Mouse (Mus musculus) neural tube, embryonic 13.5 days (tissue): ENCODE results near the gene Olfr1336. TPM values are rescaled to one million over a fixed set of nuclear protein-coding genes. Genes with fewer than 3 reads are reported as not detected.

Experiments used
- ATAC-seq: fragments of 200-750 bp; cut with Nextera tagmentation; 2 replicates; pipeline ENCODE4 v1.8.0; 2017; ENCODE audit warnings: low read depth, mild to moderate bottlenecking, moderate TSS enrichment, moderate library complexity
- H3K27ac ChIP-seq: fragments of 300-500 bp; sonication (generic); replicated peaks from 2 replicates; pipeline ENCODE4 v1.5.1; 2015; ENCODE audit warnings: moderate library complexity, mild to moderate bottlenecking, inconsistent platforms
- H3K27me3 ChIP-seq: fragments of 300-500 bp; sonication (generic); 2 replicates; pipeline ENCODE4 v1.6.1; 2015; ENCODE audit warnings: mild to moderate bottlenecking, inconsistent platforms
- H3K36me3 ChIP-seq: fragments of 300-500 bp; sonication (generic); 2 replicates; pipeline ENCODE4 v1.6.1; 2015; ENCODE audit warnings: mild to moderate bottlenecking, inconsistent platforms
- H3K4me1 ChIP-seq: fragments of 300-500 bp; sonication (generic); replicated peaks from 2 replicates; pipeline ENCODE4 v1.6.1; 2015; ENCODE audit warnings: inconsistent platforms
- H3K4me2 ChIP-seq: fragments of 300-500 bp; sonication (generic); 2 replicates; pipeline ENCODE4 v1.6.1; 2015; ENCODE audit warnings: inconsistent platforms, mild to moderate bottlenecking, moderate library complexity
- H3K4me3 ChIP-seq: fragments of 300-500 bp; sonication (generic); 2 replicates; pipeline ENCODE4 v1.5.1; 2015; ENCODE audit warnings: mild to moderate bottlenecking, inconsistent platforms
- H3K9ac ChIP-seq: fragments of 300-500 bp; sonication (generic); 2 replicates; pipeline ENCODE4 v1.6.1; 2015; ENCODE audit warnings: moderate library complexity, mild to moderate bottlenecking, inconsistent platforms
- H3K9me3 ChIP-seq: fragments of 300-500 bp; sonication (generic); 2 replicates; pipeline ENCODE4 v1.6.1; 2016; ENCODE audit warnings: inconsistent platforms
- WGBS: fragments of 180-500 bp; shearing (Covaris S2); methylation state at CpG from one replicate; pipeline ENCODE4 v1.1.7; 2015; 5-methylcytosine and 5-hydroxymethylcytosine counted together
- polyA plus RNA-seq: library from polyadenylated mRNA; unstranded; fragments of >200 nt; fragmentation: Nextera tagmentation; extraction: Ambion mirVana; gene quantifications from 2 replicates; pipeline ENCODE4 v1.2.1, GENCODE M21; 2015

The Olfr1336 gene
- polyA plus RNA-seq = not detected in 2 replicates

GRCm38 (mm10) chr7:6455868-6456267 lies at the start of gene Olfr1336:
TSS of gene Olfr1336 (plus strand) at chr7:6456168.
- H3K9ac ChIP-seq = no peak within 1 kb of the TSS
- no peak within 1 kb of the TSS for H3K4me2 ChIP-seq
- no peak within 1 kb of the TSS for H3K4me3 ChIP-seq
- H3K4me1 ChIP-seq = no peaks in the 10 kb centered on the region
- H3K9me3 ChIP-seq = no peaks in the 10 kb centered on the region
- no peak for ATAC-seq
- H3K27me3 ChIP-seq = no peaks in the 10 kb centered on the region
- no peaks in the 10 kb centered on the region for H3K36me3 ChIP-seq
- H3K27ac ChIP-seq = no peak within 1 kb of the TSS

DNA sequence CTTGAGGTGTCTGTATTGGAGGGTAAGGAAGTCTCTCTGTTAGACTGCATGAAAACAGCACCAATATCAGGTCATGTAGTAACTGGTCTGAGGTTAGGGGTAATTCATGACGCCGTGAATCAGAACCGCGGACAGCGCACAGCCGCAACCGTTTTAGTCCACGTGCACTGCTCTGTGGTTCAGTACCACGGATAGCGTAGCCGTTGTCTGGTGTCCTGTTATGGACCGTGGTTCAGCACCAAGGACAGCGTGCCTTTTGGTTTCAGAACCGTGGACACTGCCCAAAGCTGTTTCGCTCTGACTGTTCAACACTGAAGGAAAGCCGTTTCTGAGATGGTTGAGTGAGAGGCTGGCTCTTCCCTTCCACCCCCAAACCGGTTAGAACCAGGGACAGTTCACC lies 45.9 kb upstream of the Olfr1336 start, which contains the start of gene Gm20715:
Gm20715 (plus strand) TSS at position 235 of the 400 bp plus-strand sequence.
- Histone ChIP-seq H3K36me3 (no peaks in the 10 kb centered on the region), H3K9ac (no peak within 1 kb of the TSS), H3K27me3 (no peaks in the 10 kb centered on the region), H3K4me3 (no peak within 1 kb of the TSS), H3K9me3 (no peaks in the 10 kb centered on the region), H3K27ac (no peak within 1 kb of the TSS), H3K4me2 (no peak within 1 kb of the TSS), H3K4me1 (no peaks in the 10 kb centered on the region)
- peak; percentile 55 for ATAC-seq
- 2% methylated on average over 17 of the region's 17 CpGs for WGBS

DNA sequence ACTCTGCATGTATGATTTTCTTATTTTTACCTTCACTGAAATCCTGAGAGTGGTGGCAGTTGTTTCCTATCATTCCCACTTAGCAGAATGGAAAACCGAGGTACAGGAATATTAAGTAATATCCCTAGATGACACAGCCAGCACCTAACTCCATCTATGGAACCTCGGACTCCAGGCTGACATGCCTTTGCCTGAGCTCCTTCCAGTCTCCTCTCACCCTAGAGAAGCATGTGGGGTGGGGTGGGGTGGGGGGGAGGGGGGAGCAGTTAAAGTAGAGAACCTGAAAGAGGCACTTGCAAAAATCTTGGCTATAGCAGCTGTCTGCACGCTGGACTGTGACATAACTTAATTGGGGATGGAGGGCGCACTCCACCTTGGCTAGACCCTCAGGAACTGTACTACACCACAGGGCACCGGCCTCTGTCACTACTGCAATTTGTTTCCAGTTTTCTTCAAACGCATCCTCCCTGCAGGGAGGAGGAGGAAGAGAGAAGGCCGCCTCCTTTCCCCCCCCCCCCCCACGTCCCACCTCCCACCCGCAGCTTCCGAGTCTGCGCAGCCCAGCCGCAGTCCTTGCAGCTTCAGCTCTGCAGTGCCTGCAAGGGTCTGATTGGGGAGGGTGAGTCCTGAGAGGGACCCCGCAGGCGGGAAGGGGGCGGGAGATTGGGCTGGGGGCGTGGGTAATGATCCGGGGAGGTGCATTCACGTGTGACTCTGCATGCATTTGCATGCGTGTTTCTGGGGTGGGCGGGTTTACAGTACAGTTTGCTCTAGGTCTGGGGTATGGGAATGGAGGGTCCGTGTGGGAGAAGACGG lies 41.1 kb upstream of the Olfr1336 start:
- Histone ChIP-seq H3K9me3 (no peaks in the 10 kb centered on the region), H3K9ac (peak overlapping the region; percentile 64), H3K4me1 (no peaks in the 10 kb centered on the region), H3K4me2 (peak overlapping the region; percentile 53), H3K36me3 (no peaks in the 10 kb centered on the region), H3K27ac (no peak overlapping the region), H3K4me3 (peak overlapping the region; percentile 37), H3K27me3 (no peaks in the 10 kb centered on the region)
- peak; percentile 92 for ATAC-seq
- WGBS = 8% methylated on average over 19 of the region's 22 CpGs

- peak overlapping the region; percentile 37 for H3K4me3 ChIP-seq
- H3K9me3 ChIP-seq = no peaks in the 10 kb centered on the region
- WGBS = 15% methylated on average over 8 of the region's 8 CpGs
- no peaks in the 10 kb centered on the region for H3K36me3 ChIP-seq
- H3K4me2 ChIP-seq = peak overlapping the region; percentile 53
- ATAC-seq = peak; percentile 73
- no peaks in the 10 kb centered on the region for H3K27me3 ChIP-seq
- peak overlapping the region; percentile 64 for H3K9ac ChIP-seq
- H3K27ac ChIP-seq = no peak overlapping the region
- no peaks in the 10 kb centered on the region for H3K4me1 ChIP-seq
These were observed 40.6 kb upstream of the Olfr1336 start for GRCm38 (mm10) chr7:6415442-6415787.

DNA sequence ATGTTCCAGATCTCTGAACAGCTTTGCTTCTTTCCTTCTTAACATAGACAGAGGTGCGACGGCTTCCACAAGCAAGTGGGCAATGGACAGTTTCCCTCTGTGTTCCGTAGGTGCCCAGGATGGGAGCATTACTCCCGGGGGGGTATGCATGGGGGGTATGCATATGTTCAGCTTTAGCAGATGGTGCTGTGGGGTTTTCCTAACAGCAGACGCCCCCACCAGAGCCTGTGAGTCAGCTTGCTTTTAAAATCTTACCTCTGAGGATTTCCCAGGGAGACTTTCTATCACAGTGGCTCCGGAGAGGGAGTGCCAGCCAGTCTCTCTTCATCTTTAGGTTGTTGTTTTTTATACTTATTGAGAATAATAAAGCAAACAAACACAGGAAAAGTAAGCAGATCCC lies 36.1 kb upstream of the Olfr1336 start:
- WGBS = 78% methylated on average over 6 of the region's 6 CpGs
- no peaks in the 10 kb centered on the region for H3K27me3 ChIP-seq

GRCm38 (mm10) chr7:6429381-6429780 lies 26.6 kb upstream of the Olfr1336 start:
- 87% methylated on average over 3 of the region's 3 CpGs for WGBS
- no peak for ATAC-seq
- Histone ChIP-seq H3K4me2 (no peak overlapping the region), H3K27ac (no peak overlapping the region), H3K27me3 (no peaks in the 10 kb centered on the region), H3K9me3 (peaks cover 7% of the 10 kb centered on the region; the same call in 1 of the 2 replicates), H3K9ac (no peak overlapping the region), H3K4me3 (no peak overlapping the region), H3K36me3 (peaks cover 5% of the 10 kb centered on the region; the same call in 1 of the 2 replicates), H3K4me1 (no peaks in the 10 kb centered on the region; the same call in 1 of the 2 replicates)

More for the DNA sequence above, 36.1 kb upstream of the Olfr1336 start:
- no peaks in the 10 kb centered on the region for H3K9me3 ChIP-seq
- no peak overlapping the region for H3K27ac ChIP-seq
- no peaks in the 10 kb centered on the region for H3K36me3 ChIP-seq
- no peak overlapping the region for H3K4me2 ChIP-seq
- ATAC-seq = no peak
- H3K9ac ChIP-seq = no peak overlapping the region
- H3K4me3 ChIP-seq = no peak overlapping the region
- H3K4me1 ChIP-seq = no peaks in the 10 kb centered on the region

GRCm38 (mm10) chr7:6430342-6430741 lies 25.6 kb upstream of the Olfr1336 start:
- Histone ChIP-seq H3K4me2 (no peak overlapping the region), H3K4me1 (peaks cover 6% of the 10 kb centered on the region), H3K9me3 (peaks cover 7% of the 10 kb centered on the region; the same call in 1 of the 2 replicates), H3K27me3 (no peaks in the 10 kb centered on the region), H3K36me3 (peaks cover 5% of the 10 kb centered on the region; the same call in 1 of the 2 replicates), H3K4me3 (no peak overlapping the region), H3K9ac (no peak overlapping the region), H3K27ac (no peak overlapping the region)
- no peak for ATAC-seq
- 34% methylated on average over 2 of the region's 2 CpGs for WGBS

DNA sequence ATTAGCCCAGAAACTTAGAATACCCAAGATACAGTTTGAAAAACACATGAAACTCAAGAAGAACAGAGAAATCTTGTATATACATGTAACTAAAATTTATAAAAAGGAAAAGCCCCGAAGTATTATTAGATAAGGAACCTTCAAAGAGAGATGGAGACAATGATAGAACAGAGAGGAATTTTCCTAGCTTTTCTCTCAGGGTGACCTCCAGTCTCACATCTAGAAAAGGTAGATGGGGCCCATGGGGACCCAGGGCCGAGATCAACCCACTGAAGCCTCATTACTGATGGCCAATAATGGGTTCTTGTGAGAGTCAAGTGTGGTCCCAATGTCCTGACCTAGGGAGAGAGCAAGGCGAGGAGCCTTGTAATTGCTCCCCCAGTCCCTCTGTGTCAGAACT lies 17.6 kb upstream of the Olfr1336 start, which contains the start of gene Olfr1344:
Olfr1344 (plus strand) TSS at position 301 of the 400 bp plus-strand sequence.
- no peak within 1 kb of the TSS for H3K9ac ChIP-seq
- WGBS = 80% methylated on average over 3 of the region's 3 CpGs
- H3K4me3 ChIP-seq = no peak within 1 kb of the TSS
- H3K4me2 ChIP-seq = no peak within 1 kb of the TSS
- H3K36me3 ChIP-seq = no peaks in the 10 kb centered on the region
- H3K4me1 ChIP-seq = peaks cover 12% of the 10 kb centered on the region
- no peaks in the 10 kb centered on the region for H3K9me3 ChIP-seq
- H3K27ac ChIP-seq = no peak within 1 kb of the TSS
- no peaks in the 10 kb centered on the region for H3K27me3 ChIP-seq
- ATAC-seq = no peak

GRCm38 (mm10) chr7:6441173-6441572 lies 14.8 kb upstream of the Olfr1336 start:
- WGBS = 72% methylated on average over 2 of the region's 2 CpGs
- Histone ChIP-seq H3K4me1 (no peaks in the 10 kb centered on the region), H3K9ac (no peak overlapping the region), H3K27me3 (no peaks in the 10 kb centered on the region), H3K4me2 (no peak overlapping the region), H3K9me3 (no peaks in the 10 kb centered on the region), H3K27ac (no peak overlapping the region), H3K36me3 (no peaks in the 10 kb centered on the region), H3K4me3 (no peak overlapping the region)
- ATAC-seq = no peak

DNA sequence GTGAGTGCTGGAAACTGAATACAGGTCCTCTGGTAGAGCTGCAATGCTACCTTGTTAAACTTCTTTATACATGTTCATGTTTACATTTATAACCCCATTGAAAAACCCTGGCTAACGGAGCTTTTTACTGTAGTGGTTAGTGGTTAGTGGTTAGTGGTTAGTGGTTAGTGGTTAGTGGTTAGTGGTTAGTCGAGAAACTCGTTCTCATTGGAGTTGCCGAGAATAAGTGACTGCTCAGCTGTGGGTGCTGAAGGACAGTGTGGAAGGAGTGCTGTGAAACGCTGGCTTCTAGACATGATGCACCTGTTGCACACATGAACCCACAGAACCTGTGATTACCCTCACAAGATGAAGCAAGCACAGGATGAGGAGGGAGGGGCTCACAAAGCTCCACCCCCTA lies 8.2 kb upstream of the Olfr1336 start:
- H3K9ac ChIP-seq = no peak overlapping the region
- H3K36me3 ChIP-seq = no peaks in the 10 kb centered on the region
- H3K4me1 ChIP-seq = no peaks in the 10 kb centered on the region
- no peaks in the 10 kb centered on the region for H3K27me3 ChIP-seq
- 0 out of 2 replicates have a peak, but pooled peaks cover 4% of the 10 kb centered on the region for H3K9me3 ChIP-seq
- H3K4me3 ChIP-seq = no peak overlapping the region
- no peak overlapping the region for H3K27ac ChIP-seq
- no peak overlapping the region for H3K4me2 ChIP-seq
- no peak for ATAC-seq
- WGBS = 89% methylated on average over 5 of the region's 5 CpGs

DNA sequence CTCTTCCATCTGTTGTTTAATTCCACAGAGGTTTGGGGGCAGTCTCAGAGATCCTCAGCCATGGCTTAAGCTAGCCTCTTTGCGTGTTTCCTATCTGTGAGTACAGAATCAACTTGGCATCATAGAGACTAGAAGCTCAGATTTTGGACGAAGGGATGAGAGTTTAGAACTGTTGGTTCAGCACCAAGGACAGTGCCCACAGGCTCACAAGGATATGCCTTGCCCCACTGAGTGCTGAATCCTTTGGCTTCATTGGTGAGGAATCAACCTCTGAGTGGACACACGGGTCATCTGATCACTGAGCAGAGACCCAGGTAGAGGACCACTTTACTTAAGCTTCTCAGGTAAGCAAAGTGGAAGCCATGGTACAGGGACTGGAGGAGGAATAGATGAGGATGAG lies 431 bp downstream of the Olfr1336 start:
- Histone ChIP-seq H3K4me2 (no peak overlapping the region), H3K9me3 (no peaks in the 10 kb centered on the region), H3K4me1 (no peaks in the 10 kb centered on the region), H3K4me3 (no peak overlapping the region), H3K27ac (no peak overlapping the region), H3K27me3 (no peaks in the 10 kb centered on the region), H3K9ac (no peak overlapping the region), H3K36me3 (no peaks in the 10 kb centered on the region)
- WGBS = 47% methylated on average over 3 of the region's 3 CpGs
- ATAC-seq = no peak

GRCm38 (mm10) chr7:6466951-6467350 lies 11.0 kb downstream of the Olfr1336 start, which contains the start of gene Olfr1346:
TSS of gene Olfr1346 (plus strand) at chr7:6467101.
- Histone ChIP-seq H3K27ac (no peak within 1 kb of the TSS), H3K4me3 (no peak within 1 kb of the TSS), H3K4me2 (no peak within 1 kb of the TSS), H3K4me1 (no peaks in the 10 kb centered on the region), H3K27me3 (no peaks in the 10 kb centered on the region), H3K36me3 (no peaks in the 10 kb centered on the region), H3K9me3 (no peaks in the 10 kb centered on the region), H3K9ac (no peak within 1 kb of the TSS)
- ATAC-seq = no peak
